In the genomic region with DNA sequence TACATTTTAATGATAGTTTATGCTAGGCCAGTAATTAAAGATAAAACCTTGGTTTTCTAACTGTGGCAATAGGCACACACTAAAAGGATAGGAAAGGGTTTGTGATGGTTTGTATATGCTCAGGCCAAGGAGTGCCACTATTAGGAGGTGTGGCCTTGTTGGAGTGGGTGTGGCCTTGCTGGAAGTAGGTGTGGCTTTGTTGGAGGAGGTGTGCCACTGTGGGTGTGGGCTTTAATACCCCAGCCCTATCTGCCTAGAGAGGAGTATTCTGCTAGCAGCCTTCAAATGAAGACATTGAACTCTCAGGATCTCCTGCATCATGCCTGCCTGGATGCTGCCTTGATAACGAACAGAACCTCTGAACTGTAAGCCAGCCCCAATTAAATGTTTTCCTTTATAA, we compare ENCODE assay signal across 23 mouse cellular contexts. TPM values are rescaled to one million over a fixed set of nuclear protein-coding genes. Genes with fewer than 3 reads are reported as not detected.
A peak's percentile ranks its signal among the peaks of the same experiment; 100 is the strongest.
DNase-seq lines count a peak whose midpoint lies in the region; ATAC-seq and TF ChIP-seq lines count a peak whose summit lies in the region.
"Had no signal": no experiment of that assay in that cellular context is flagged by ENCODE, and none has a peak within 500 bp of the region (broad histone marks: within the 10 kb centered on the region; RNA-seq: fewer than 3 reads in every experiment).

No protein-coding gene starts in this region.

- no peak overlapping the region for H3K4me2 ChIP-seq in liver, embryonic 13.5 days
- H3K4me2 ChIP-seq in liver, embryonic 12.5 days = no peak overlapping the region
- H3K4me2 ChIP-seq in intestine, postnatal 0 days (replicated peaks; ENCODE audit: low read depth) = no peak overlapping the region
- H3K4me2 ChIP-seq: embryonic facial prominence, embryonic 12.5 days; forebrain, embryonic 13.5 days; forebrain, embryonic 15.5 days had no signal

- 89% methylated on average over 1 of the region's 1 CpGs for WGBS in liver, embryonic 13.5 days (ENCODE audit: insufficient replicate concordance)
- 89% methylated on average over 1 of the region's 1 CpGs for WGBS in liver, embryonic 12.5 days (ENCODE audit: insufficient replicate concordance)
- 81% methylated on average over 1 of the region's 1 CpGs for WGBS in intestine, postnatal 0 days

- H3K4me3 ChIP-seq in liver, embryonic 13.5 days (replicated peaks) = no peak overlapping the region
- H3K4me3 ChIP-seq in liver, embryonic 12.5 days = no peak overlapping the region
- no peak overlapping the region for H3K4me3 ChIP-seq in intestine, postnatal 0 days (ENCODE audit: low read depth, low read length)
- H3K4me3 ChIP-seq: embryonic facial prominence, embryonic 12.5 days; forebrain, embryonic 13.5 days; forebrain, embryonic 15.5 days had no signal

- H3K9me3 ChIP-seq in liver, embryonic 13.5 days (replicated peaks) = no peaks in the 10 kb centered on the region
- no peaks in the 10 kb centered on the region for H3K9me3 ChIP-seq in liver, embryonic 12.5 days (replicated peaks)
- H3K9me3 ChIP-seq in intestine, postnatal 0 days (ENCODE audit: control insufficient read depth) = no peaks in the 10 kb centered on the region
- H3K9me3 ChIP-seq: embryonic facial prominence, embryonic 12.5 days; forebrain, embryonic 13.5 days; forebrain, embryonic 15.5 days; G1E had no signal

- no peak overlapping the region for H3K27ac ChIP-seq in liver, embryonic 13.5 days
- H3K27ac ChIP-seq in liver, embryonic 12.5 days = no peak overlapping the region
- no peak overlapping the region for H3K27ac ChIP-seq in intestine, postnatal 0 days (ENCODE audit: low read depth, low read length)
- H3K27ac ChIP-seq: embryonic facial prominence, embryonic 12.5 days; forebrain, embryonic 13.5 days; forebrain, embryonic 15.5 days had no signal

- ATAC-seq in liver, embryonic 13.5 days (ENCODE audit: low read depth) = peak; percentile 67
- no peak for ATAC-seq in liver, embryonic 12.5 days
- ATAC-seq in intestine, postnatal 0 days = no peak
- ATAC-seq: activated CD4-positive, CD25-positive, alpha-beta regulatory T cell, adult 4 months; forebrain, embryonic 13.5 days; forebrain, embryonic 15.5 days; forebrain, postnatal 0 days; Patski had no signal

- H3K27me3 ChIP-seq in liver, embryonic 13.5 days = no peaks in the 10 kb centered on the region
- no peaks in the 10 kb centered on the region for H3K27me3 ChIP-seq in liver, embryonic 12.5 days (replicated peaks)
- H3K27me3 ChIP-seq in intestine, postnatal 0 days (replicated peaks; ENCODE audit: control insufficient read depth, insufficient read depth, low read length) = no peaks in the 10 kb centered on the region
- H3K27me3 ChIP-seq: embryonic facial prominence, embryonic 12.5 days; forebrain, embryonic 13.5 days; forebrain, embryonic 15.5 days; Patski had no signal

- peak; percentile 71 for DNase-seq in heart, adult 11 months
- no peak for DNase-seq in heart, adult 18-20 months
- no peak for DNase-seq in liver, embryonic 13.5 days
- DNase-seq in B cell, adult 2 months = peak; percentile 9 to 14
- peak; percentile 71 for DNase-seq in R1 (ENCODE audit: low read depth, low spot score)
- DNase-seq in right cerebral cortex, postnatal 36 days (ENCODE audit: low spot score in 2 of 2) = no peak
- DNase-seq: adrenal gland, adult 8-10 months; adrenal gland, postnatal 14 days; adrenal gland, postnatal 36 days; cerebellum, adult 11-12 months; cerebellum, adult 2 months; cerebellum, adult 9-10 months; cerebellum, postnatal 10 days; cerebellum, postnatal 25 days; forebrain, postnatal 0 days had no signal

- no peak overlapping the region for H3K9ac ChIP-seq in liver, embryonic 13.5 days
- H3K9ac ChIP-seq in liver, embryonic 12.5 days = no peak overlapping the region
- no peak overlapping the region for H3K9ac ChIP-seq in intestine, postnatal 0 days (ENCODE audit: low read depth, low read length)
- H3K9ac ChIP-seq: embryonic facial prominence, embryonic 12.5 days; forebrain, embryonic 13.5 days; forebrain, embryonic 15.5 days; forebrain, postnatal 0 days had no signal

- TF ChIP-seq CTCF in intestine, postnatal 0 days (IDR thresholded peaks at IDR 0.05; ENCODE audit: low read depth) = no peak

- peaks cover 83% of the 10 kb centered on the region for H3K36me3 ChIP-seq in liver, embryonic 13.5 days
- H3K36me3 ChIP-seq in liver, embryonic 12.5 days = peaks cover 88% of the 10 kb centered on the region
- peaks cover 33% of the 10 kb centered on the region for H3K36me3 ChIP-seq in intestine, postnatal 0 days (ENCODE audit: control insufficient read depth, insufficient read depth)
- H3K36me3 ChIP-seq: forebrain, embryonic 15.5 days had no signal

- no peaks in the 10 kb centered on the region for H3K4me1 ChIP-seq in liver, embryonic 13.5 days (replicated peaks)
- no peaks in the 10 kb centered on the region for H3K4me1 ChIP-seq in liver, embryonic 12.5 days
- H3K4me1 ChIP-seq in intestine, postnatal 0 days (replicated peaks; ENCODE audit: control insufficient read depth, insufficient read depth, low read length) = no peaks in the 10 kb centered on the region
- H3K4me1 ChIP-seq: embryonic facial prominence, embryonic 12.5 days; forebrain, embryonic 13.5 days; forebrain, embryonic 15.5 days had no signal

RNA-seq across cellular contexts. Expression of a gene that starts 12.0 kb away (rescaled TPM):
- total RNA-seq in heart, adult 18-20 months (2021) = 1 to 10 TPM; 6.6 to 8.5 TPM
- 8.8 and 11.1 TPM in 2 replicates for polyA plus RNA-seq in liver, embryonic 13.5 days (2015; fragmentation: Nextera tagmentation; extraction: Ambion mirVana)
- 10.0 and 10.7 TPM in 2 replicates for polyA plus RNA-seq in liver, embryonic 12.5 days (2016; fragmentation: Nextera tagmentation; extraction: Ambion mirVana)
- 2.3 and 3.1 TPM in 2 replicates for polyA plus RNA-seq in intestine, postnatal 0 days (2015; fragmentation: Nextera tagmentation; extraction: Ambion mirVana)

Comparison
In these comparisons a context has a peak if more than half of its experiments do, and no peak if none do; other contexts are left out.
1. DNase-seq: peak in heart, adult 11 months (single experiment), B cell, adult 2 months (2 of 2) and R1 (single experiment); none in heart, adult 18-20 months (0 of 2), liver, embryonic 13.5 days (single experiment) and right cerebral cortex, postnatal 36 days (0 of 2).